Comparison of ENCODE assay signal across 11 mouse cellular contexts in genomic region chr8:90504521-90504920, GRCm38 (mm10).
"Had no signal": no experiment of that assay in that cellular context is flagged by ENCODE, and none has a peak within 500 bp of the region (broad histone marks: within the 10 kb centered on the region; RNA-seq: fewer than 3 reads in every experiment).

No protein-coding gene starts in this region.

- DNase-seq: kidney, adult 18-20 months; kidney, postnatal 10 days; kidney, postnatal 4 days; layer of hippocampus, postnatal 36 days; liver; lung, adult 18-20 months; lung, postnatal 10 days; lung, postnatal 36 days; retina, postnatal 1 day; spleen, adult 18-20 months; thymus, postnatal 25 days had no signal
